Mouse (Mus musculus): ENCODE measurements around the gene Gemin6.
"Not testable (repeated sequence)": the region's sequence is repeated elsewhere in the genome, so short reads cannot be mapped to it uniquely, and the experiment has no call there.

The Gemin6 gene

GRCm38 (mm10) chr17:80235477-80235876 is 11.2 kb downstream of the Gemin6 start:
- no peak for DNase-seq

DNA sequence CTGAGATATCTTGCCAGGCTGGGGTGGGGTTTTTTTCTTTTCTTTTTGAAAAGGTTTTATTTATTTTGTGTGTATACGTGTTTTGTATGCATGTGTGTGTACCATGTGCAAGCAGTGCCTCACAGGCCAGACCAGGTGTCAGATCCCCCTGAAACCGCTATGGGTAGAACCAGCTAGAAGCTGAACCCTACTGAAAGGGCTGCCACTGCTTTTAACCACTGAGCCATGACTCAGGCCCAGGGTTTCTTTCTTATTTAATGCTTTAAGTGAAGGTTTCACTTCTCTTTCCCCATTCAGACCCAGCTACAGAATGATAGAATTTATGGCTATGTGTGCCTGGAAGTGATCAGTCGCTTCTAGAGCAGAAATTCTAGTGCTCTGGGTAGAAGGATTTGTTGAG is 12.6 kb downstream of the Gemin6 start:
- no peak for DNase-seq

DNA sequence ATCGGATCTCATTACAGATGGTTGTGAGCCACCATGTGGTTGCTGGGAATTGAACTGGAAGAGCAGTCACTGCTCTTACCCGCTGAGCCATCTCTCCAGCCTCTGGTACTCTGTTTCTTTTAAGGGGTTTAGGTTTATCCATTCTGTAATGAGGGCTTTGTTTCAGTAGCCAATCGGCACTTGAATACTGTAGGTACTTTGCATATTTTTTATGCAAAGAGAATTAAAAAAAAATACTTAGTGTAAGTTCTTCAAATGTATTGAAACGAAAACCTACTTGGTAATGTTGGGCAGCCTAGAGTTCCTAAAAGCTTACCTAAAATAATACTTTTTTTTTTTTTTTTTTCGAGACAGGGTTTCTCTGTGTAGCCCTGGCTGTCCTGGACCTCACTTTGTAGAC is 13.2 kb downstream of the Gemin6 start:
- DNase-seq, result no peak

DNA sequence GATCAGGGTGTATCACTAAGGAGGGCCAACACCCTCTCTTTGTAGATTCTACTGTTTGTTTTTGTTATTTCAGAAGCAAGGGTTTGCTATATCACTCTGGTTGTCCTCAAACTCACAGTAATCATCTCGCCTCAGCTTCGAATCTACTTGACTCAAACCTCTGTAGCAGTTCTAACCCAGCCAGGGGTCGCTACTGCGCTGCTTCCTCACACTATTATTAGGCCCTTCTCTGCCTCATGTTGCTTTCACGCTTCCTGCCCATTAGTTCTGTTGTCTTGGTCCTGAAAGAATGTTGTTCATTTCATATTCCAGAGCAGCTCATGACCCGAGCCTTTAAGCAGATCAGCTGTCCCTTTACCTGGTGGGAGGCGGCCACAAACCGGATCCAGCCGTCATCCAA is 17.4 kb downstream of the Gemin6 start:
- no peak for DNase-seq

- no peak for DNase-seq
Measured at GRCm38 (mm10) chr17:80243116-80243515, 18.9 kb downstream of the Gemin6 start.

DNA sequence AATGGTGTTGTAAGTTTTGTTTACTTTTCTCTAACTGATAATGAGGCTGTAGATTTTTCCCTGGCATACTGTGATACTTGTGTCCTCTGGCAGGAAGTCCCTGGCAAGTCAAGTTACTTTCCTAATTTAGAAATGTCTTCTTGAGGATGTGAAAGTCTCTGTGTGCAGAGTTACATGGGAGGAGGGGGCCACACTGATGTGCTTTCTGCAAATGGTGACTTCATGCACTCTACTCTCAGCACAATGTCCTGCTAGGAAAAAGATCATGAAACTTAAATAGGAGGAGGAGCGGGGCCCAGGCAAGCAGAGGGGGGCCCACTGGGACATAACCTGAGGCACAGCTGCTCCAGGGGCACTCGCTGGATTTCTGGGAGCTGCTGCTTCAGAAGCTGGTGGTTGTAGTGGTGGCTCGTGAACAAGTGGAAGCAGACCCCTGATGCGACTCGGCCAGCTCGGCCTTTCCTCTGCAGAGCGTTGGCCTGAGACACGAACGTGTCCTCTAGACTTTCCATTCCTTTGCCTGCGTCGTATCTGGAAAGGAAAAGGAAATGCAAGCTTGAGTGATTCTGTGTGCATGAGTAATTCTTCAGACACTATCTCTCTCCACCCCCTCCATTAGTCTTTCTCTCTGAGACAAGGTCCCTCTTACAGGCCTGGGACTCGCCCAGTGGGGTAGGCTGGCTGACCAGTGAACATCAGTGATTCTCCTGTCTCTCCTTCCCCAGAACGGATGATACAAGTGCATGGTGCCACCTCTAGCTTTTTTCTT is 28.7 kb downstream of the Gemin6 start:
- no peak for DNase-seq

DNA sequence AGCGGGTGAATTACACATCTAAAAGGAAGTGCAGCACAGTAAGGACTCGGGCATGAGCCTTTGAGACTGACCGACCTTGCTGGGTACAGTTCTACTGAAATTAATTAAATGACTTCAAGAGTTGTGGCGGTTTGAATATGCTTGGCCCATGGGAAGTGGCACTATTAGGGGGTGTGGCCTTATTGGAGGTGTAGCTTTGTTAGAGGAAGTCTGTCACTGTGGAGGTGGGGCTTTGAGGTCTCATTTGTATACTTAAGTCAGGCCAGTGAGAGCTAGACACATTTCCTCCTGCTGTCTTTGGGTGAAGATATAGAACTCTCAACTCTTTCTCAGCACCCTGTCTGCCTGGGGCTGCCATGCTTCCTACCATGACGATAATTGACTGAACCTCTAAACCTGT is 30.2 kb downstream of the Gemin6 start:
- no peak for DNase-seq

DNA sequence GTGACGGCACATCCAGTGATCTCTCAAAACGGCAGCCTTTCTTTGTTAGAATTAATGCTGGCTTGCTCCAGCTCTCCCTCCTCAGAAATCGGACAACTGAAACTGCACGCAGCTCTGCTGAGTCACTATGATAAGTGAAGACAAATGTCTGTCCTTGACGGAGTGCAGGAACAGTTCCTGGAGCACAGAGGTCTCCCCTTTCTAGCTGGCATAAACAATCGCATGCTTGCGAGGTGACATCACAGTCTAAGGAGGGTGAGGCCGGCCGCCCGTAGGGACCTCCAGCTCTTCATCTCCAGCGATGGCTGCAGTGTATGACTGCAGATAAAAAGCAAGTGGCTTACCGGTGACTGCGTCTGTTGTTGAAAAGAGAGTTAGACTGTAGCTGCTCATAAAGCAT is 31.0 kb downstream of the Gemin6 start:
- DNase-seq, result no peak

GRCm38 (mm10) chr17:80267065-80267464 is 42.8 kb downstream of the Gemin6 start:
- DNase-seq, result peak; percentile 65 to 66

GRCm38 (mm10) chr17:80268151-80268550 is 43.9 kb downstream of the Gemin6 start:
- no peak for DNase-seq

DNA sequence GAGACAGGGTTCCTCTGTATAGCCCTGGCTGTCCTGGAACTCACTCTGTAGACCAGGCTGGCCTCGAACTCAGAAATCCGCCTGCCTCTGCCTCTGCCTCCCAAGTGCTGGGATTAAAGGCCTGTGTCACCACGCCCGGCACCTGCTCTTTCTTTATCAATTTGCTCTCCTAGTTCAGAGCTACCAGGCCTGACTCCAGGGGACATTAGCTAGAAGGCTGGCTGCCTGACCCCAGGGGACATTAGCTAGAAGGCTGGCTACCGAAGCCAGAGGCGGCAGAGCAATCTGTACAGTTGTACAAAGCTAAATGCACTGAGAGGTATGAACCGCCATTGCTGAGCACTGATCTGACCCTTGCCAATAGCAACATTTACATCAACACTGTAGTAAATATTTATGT is 46.4 kb downstream of the Gemin6 start:
- not testable (repeated sequence) for DNase-seq
